Mouse (Mus musculus) lung, embryonic 14.5 days (tissue): Measurements from ENCODE around the gene Fpr1. TPM values are rescaled to one million over a fixed set of nuclear protein-coding genes. Genes with fewer than 3 reads are reported as not detected.

Source experiments
- ATAC-seq: fragments of 200-750 bp; cut with Nextera tagmentation; 2 replicates; pipeline ENCODE4 v1.8.0; 2017; ENCODE audit warnings: mild to moderate bottlenecking, moderate TSS enrichment, moderate library complexity; ENCODE audit not compliant: insufficient read depth
- DNase-seq: peaks from one replicate; pipeline ENCODE4 v3.0.0-alpha.2; 2015
- H3K27ac ChIP-seq: fragments of 300-500 bp; sonication (generic); 2 replicates; pipeline ENCODE4 v1.5.1; 2014; ENCODE audit warnings: low read depth, mild to moderate bottlenecking, moderate library complexity
- H3K27me3 ChIP-seq: fragments of 300-500 bp; sonication (generic); 2 replicates; pipeline ENCODE4 v1.6.1; 2014; ENCODE audit warnings: low read length, control low read depth; ENCODE audit not compliant: insufficient read depth
- H3K36me3 ChIP-seq: fragments of 300-500 bp; sonication (generic); 2 replicates; pipeline ENCODE4 v1.6.1; 2014; ENCODE audit warnings: control low read depth; ENCODE audit not compliant: insufficient read depth
- H3K4me1 ChIP-seq: fragments of 300-500 bp; sonication (generic); 2 replicates; pipeline ENCODE4 v1.6.1; 2014; ENCODE audit warnings: antibody characterized with exemption, control low read depth; ENCODE audit not compliant: insufficient read depth
- H3K4me2 ChIP-seq: fragments of 300-500 bp; sonication (generic); 2 replicates; pipeline ENCODE4 v1.6.1; 2014; ENCODE audit warnings: mild to moderate bottlenecking
- H3K4me3 ChIP-seq: fragments of 300-500 bp; sonication (generic); 2 replicates; pipeline ENCODE4 v1.5.1; 2014; ENCODE audit warnings: low read depth, low read length
- H3K9ac ChIP-seq: fragments of 300-500 bp; sonication (generic); 2 replicates; pipeline ENCODE4 v1.6.1; 2014
- H3K9me3 ChIP-seq: fragments of 300-500 bp; sonication (generic); 2 replicates; pipeline ENCODE4 v1.6.1; 2016; ENCODE audit warnings: low read depth, low read length, control low read depth
- CTCF ChIP-seq: IDR thresholded peaks from 2 replicates; pipeline ENCODE4 v1.5.1; 2016; ENCODE audit warnings: antibody characterized with exemption, low read depth
- WGBS: fragments of 180-500 bp; shearing (Covaris S2); extraction: QIAGEN DNeasy Blood & Tissue Kit; methylation state at CpG from one replicate; pipeline ENCODE4 v1.1.7; 2014; 5-methylcytosine and 5-hydroxymethylcytosine counted together
- polyA plus RNA-seq: library from polyadenylated mRNA; unstranded; fragments of >200 nt; fragmentation: Nextera tagmentation; extraction: Ambion mirVana; gene quantifications from 2 replicates; pipeline ENCODE4 v1.2.1, GENCODE M21; 2014

The Fpr1 gene
- polyA plus RNA-seq, 1 experiment from 2014 or later: 0.13 TPM

DNA sequence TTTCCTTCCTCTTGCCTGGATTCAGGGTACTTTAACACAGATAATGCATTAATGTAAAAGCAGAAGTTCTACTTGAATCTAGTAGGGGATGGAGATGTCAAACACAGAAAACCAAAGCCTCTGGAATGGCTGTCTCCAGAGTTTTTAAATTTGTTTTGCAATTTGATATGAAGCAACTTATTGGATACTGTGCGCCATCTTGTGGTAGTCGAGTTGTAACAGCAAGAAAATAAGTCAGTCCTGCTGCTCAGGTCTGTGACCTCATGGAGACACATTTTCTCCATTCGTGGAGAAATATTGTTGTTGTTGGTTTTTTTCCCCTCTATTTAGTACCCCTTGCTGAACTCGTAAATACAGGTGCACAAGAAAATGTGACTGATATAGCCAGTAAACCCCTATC is 12.3 kb upstream of the Fpr1 start:
- Histone ChIP-seq H3K27me3 (no peaks in the 10 kb centered on the region), H3K27ac (no peak overlapping the region), H3K9me3 (no peaks in the 10 kb centered on the region), H3K36me3 (no peaks in the 10 kb centered on the region), H3K4me1 (no peaks in the 10 kb centered on the region), H3K9ac (no peak overlapping the region), H3K4me3 (no peak overlapping the region), H3K4me2 (no peak overlapping the region)
- peak; percentile 72 for TF ChIP-seq CTCF
- DNase-seq (peak; percentile 87), ATAC-seq (peak; percentile 24; the same call in 1 of the 2 replicates)
- WGBS: 2% methylated on average over 4 of the region's 4 CpGs

DNA sequence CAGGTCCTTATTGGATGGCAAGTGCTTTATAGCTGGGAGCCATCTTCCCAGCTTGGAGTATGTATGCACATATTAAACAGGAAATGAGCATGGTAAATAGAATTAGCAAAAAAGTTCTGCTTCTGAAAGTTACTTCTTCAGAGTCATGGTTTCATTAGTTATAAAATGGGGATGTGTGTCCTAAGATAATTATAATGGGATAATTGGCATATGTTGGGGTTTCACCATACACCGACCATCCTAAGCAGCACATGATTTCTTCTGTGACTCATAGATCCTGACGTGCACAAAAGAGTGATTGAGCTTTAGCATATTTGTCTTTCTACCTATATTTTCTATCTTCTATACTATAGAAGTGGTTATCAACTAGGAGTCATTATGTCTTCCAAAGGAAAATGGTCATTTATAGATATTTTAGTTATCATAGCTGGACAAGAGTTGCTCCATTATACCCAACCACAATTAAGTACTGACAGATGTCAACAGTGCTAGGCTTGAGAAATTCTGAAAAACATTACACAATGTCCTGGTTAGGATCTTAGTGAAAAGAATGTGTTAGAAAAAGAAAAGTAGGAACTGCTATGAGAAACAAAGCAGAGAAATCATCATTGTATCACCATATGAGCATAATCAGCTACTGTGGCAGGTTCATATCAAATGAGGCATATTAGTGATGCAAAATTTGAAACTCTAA is 6.1 kb upstream of the Fpr1 start:
- H3K9ac ChIP-seq: no peak overlapping the region
- ATAC-seq: no peak
- no peaks in the 10 kb centered on the region for H3K27me3 ChIP-seq
- no peaks in the 10 kb centered on the region for H3K9me3 ChIP-seq
- H3K4me2 ChIP-seq: no peak overlapping the region
- H3K27ac ChIP-seq: no peak overlapping the region
- H3K4me1 ChIP-seq: no peaks in the 10 kb centered on the region
- DNase-seq: no peak
- TF ChIP-seq CTCF: no peak
- no peak overlapping the region for H3K4me3 ChIP-seq
- H3K36me3 ChIP-seq: no peaks in the 10 kb centered on the region
- WGBS: 82% methylated on average over 2 of the region's 2 CpGs

DNA sequence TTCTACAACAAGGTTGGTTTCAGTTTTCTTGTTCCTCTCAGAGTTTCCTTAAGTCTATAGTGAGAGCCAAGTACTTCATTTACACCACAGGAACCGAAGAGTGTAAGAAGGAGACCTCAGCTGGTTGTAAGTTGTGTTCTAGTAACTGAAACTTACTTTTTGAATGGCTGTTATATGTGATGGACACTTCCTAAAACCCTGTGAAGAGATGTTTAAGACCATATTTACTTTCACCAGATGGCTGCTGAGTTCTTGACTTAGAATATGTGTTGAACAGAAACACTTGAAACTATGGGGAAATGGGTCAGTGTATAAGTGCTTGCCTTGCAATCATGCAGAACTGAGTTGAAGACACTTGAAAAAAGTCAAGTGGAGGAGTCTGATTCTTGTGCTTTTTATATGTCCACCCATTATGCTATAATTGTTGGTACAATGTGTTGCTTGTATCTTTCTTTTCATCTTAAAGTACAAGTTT is 4.1 kb upstream of the Fpr1 start, which contains the start of the genes Fpr2 and Fpr3:
TSS of gene Fpr2 (plus strand) at position 51 of the 475 bp plus-strand sequence.
TSS of gene Fpr3 (plus strand) at position 79 of the 475 bp plus-strand sequence.
- no peak within 1 kb of the TSS for H3K4me3 ChIP-seq
- DNase-seq: no peak
- H3K9ac ChIP-seq: no peak within 1 kb of the TSS
- 39% methylated on average over 1 of the region's 1 CpGs for WGBS
- no peaks in the 10 kb centered on the region for H3K9me3 ChIP-seq
- H3K36me3 ChIP-seq: no peaks in the 10 kb centered on the region
- no peak for TF ChIP-seq CTCF
- no peaks in the 10 kb centered on the region for H3K4me1 ChIP-seq
- no peak within 1 kb of the TSS for H3K4me2 ChIP-seq
- ATAC-seq: no peak
- H3K27ac ChIP-seq: no peak within 1 kb of the TSS
- no peaks in the 10 kb centered on the region for H3K27me3 ChIP-seq

DNA sequence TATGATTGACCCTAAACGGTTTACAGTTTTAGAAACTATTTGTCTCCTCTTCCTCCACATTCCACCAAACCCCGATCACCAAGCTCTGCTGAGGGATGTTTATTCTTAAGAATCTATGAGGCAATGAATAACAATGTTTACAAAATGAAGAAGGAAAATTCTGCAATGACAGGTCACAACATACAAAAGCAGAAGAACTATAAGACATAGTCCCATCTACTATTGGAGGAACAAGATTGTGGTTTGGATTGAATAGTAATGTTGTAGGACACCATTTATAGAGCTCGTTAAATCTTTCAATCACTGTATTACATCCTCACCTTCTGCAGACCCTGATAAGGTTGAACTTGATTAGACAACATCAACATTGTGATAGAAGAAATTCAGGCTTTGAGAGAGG is 1.1 kb downstream of the Fpr1 start:
- DNase-seq: no peak
- H3K9ac ChIP-seq: no peak overlapping the region
- no peak overlapping the region for H3K27ac ChIP-seq
- no peak for ATAC-seq
- no peaks in the 10 kb centered on the region for H3K36me3 ChIP-seq
- H3K9me3 ChIP-seq: no peaks in the 10 kb centered on the region
- no peak for TF ChIP-seq CTCF
- H3K4me1 ChIP-seq: no peaks in the 10 kb centered on the region
- 65% methylated on average over 3 of the region's 3 CpGs for whole genome bisulfite sequencing
- no peaks in the 10 kb centered on the region for H3K27me3 ChIP-seq
- H3K4me2 ChIP-seq: no peak overlapping the region
- H3K4me3 ChIP-seq: no peak overlapping the region

DNA sequence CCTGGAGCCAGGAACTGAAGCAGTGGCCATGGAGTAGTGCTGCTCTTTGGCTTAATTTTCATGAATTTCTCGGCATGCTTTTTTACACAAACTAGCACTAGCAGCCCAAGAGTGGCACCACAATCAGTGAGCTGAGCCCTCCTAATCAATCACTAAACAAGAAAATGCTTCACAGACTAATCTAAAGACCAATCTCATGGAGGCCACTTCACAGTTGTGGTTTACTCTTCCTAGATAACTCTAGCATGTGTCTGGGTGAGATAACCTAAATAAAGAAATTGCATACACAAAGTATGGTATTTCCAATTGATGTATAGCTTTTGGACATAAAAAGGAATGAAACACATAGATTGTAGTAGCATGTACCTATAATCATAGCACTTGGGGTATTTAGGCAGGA is 4.4 kb downstream of the Fpr1 start:
- no peak overlapping the region for H3K9ac ChIP-seq
- no peak for TF ChIP-seq CTCF
- no peaks in the 10 kb centered on the region for H3K9me3 ChIP-seq
- H3K4me2 ChIP-seq: no peak overlapping the region
- ATAC-seq (no peak), DNase-seq (no peak)
- no peaks in the 10 kb centered on the region for H3K4me1 ChIP-seq
- H3K36me3 ChIP-seq: no peaks in the 10 kb centered on the region
- no peaks in the 10 kb centered on the region for H3K27me3 ChIP-seq
- 77% methylated on average over 1 of the region's 1 CpGs for WGBS
- no peak overlapping the region for H3K4me3 ChIP-seq
- no peak overlapping the region for H3K27ac ChIP-seq

DNA sequence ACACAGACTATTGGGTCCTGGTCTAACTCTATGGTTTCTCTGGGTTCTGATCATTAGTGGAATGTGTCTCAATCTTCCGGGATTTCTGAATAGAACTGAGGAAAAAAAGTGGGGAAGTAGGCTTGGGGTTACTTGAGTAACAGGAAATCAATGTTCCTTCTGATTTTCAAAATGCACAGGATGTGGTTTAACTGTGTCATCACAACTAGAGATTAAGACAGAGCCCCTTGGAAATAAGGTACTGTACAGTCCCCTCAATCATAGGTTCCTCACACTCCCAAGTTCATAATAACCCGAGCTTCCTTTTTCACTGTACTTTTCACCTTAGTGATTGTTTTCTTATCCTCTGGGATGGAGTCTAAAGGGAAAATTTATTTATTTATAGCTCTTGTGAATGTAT is 12.0 kb downstream of the Fpr1 start:
- peaks cover 5% of the 10 kb centered on the region; the same call in 1 of the 2 replicates for H3K9me3 ChIP-seq
- no peaks in the 10 kb centered on the region for H3K27me3 ChIP-seq
- H3K36me3 ChIP-seq: no peaks in the 10 kb centered on the region
- no peak overlapping the region for H3K27ac ChIP-seq
- H3K4me2 ChIP-seq: no peak overlapping the region
- 82% methylated on average over 2 of the region's 2 CpGs for WGBS
- TF ChIP-seq CTCF: no peak
- ATAC-seq: no peak
- H3K4me1 ChIP-seq: no peaks in the 10 kb centered on the region
- no peak for DNase-seq
- no peak overlapping the region for H3K4me3 ChIP-seq
- H3K9ac ChIP-seq: no peak overlapping the region

DNA sequence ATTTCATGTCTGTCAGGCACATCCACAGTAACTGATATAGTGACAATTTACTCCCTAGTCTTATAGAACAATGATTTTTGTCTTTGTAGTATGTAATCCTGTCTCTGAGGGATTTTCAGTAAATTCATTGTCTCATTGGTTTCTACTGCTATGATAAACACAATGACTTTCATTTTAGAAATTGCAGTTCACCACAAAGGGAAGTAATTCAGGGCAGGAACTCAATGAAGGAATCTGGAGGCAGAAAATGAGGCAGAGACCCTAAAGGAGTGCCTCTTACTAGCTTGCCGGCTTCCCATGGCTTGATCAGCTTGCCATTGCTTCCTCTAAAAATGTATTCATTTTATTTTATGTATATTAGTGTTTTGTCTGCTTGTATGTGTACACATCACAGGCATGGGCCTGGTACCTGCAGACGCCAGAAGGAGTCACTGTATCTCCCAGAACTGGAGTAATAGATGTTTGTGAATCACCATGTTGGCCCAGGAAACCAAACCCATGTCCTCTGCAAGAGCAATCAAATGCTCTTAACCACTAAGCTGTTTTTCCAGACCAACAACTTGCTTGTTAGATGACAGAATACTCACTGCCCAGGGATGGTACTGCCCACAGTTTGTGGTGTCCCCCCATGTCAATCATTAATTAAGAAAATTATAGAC is 12.7 kb downstream of the Fpr1 start:
- no peak for TF ChIP-seq CTCF

More for the DNA sequence above, 12.7 kb downstream of the Fpr1 start:
- peaks cover 5% of the 10 kb centered on the region; the same call in 1 of the 2 replicates for H3K9me3 ChIP-seq
- peaks cover 3% of the 10 kb centered on the region; the same call in 1 of the 2 replicates for H3K36me3 ChIP-seq
- H3K4me1 ChIP-seq: no peaks in the 10 kb centered on the region
- H3K9ac ChIP-seq: no peak overlapping the region
- ATAC-seq (no peak), DNase-seq (no peak)
- no peak overlapping the region for H3K4me2 ChIP-seq
- no peaks in the 10 kb centered on the region for H3K27me3 ChIP-seq
- H3K4me3 ChIP-seq: no peak overlapping the region
- H3K27ac ChIP-seq: no peak overlapping the region
- WGBS: 70% methylated on average over 2 of the region's 2 CpGs
